Mouse (Mus musculus) cerebellum, adult 2 months (tissue): Measurements from ENCODE around the gene Spink2.

Source experiments
- CTCF ChIP-seq: fragments of 200-500 bp; IDR thresholded peaks from 2 replicates; pipeline ENCODE4 v1.5.1; 2011; ENCODE audit warnings: low read depth, mild to moderate bottlenecking, control low read depth, low read length, moderate library complexity, borderline replicate concordance; ENCODE audit not compliant: insufficient read depth
- POLR2A ChIP-seq: fragments of 200-500 bp; IDR thresholded peaks from 2 replicates; pipeline ENCODE4 v1.6.1; 2011; ENCODE audit warnings: low read length, control low read depth, borderline replicate concordance; ENCODE audit not compliant: insufficient read depth

GRCm38 (mm10) chr5:77245787-77246671 is 34.8 kb upstream of the Spink2 start:
- TF ChIP-seq CTCF (no peak), POLR2A (no peak)
